Mouse (Mus musculus) kidney, embryonic 14.5 days (tissue): ENCODE results near the gene Ampd3. TPM values are rescaled to one million over a fixed set of nuclear protein-coding genes. Genes with fewer than 3 reads are reported as not detected.

Source experiments
- ATAC-seq: fragments of 200-750 bp; cut with Nextera tagmentation; 2 replicates; pipeline ENCODE4 v1.8.0; 2017; ENCODE audit warnings: moderate number of reproducible peaks, mild to moderate bottlenecking, moderate TSS enrichment, moderate library complexity; ENCODE audit not compliant: low FRiP score, low TSS enrichment
- H3K27ac ChIP-seq: fragments of 300-500 bp; sonication (generic); 2 replicates; pipeline ENCODE4 v1.5.1; 2014; ENCODE audit warnings: low read depth, mild to moderate bottlenecking, low read length, moderate library complexity, mixed read lengths
- H3K27me3 ChIP-seq: fragments of 300-500 bp; sonication (generic); 2 replicates; pipeline ENCODE4 v1.6.1; 2014; ENCODE audit warnings: mild to moderate bottlenecking, low read length; ENCODE audit not compliant: control insufficient read depth, insufficient read depth
- H3K36me3 ChIP-seq: fragments of 300-500 bp; sonication (generic); 2 replicates; pipeline ENCODE4 v1.6.1; 2014; ENCODE audit warnings: low read length, mixed read lengths; ENCODE audit not compliant: control insufficient read depth, insufficient read depth
- H3K4me1 ChIP-seq: fragments of 300-500 bp; sonication (generic); 2 replicates; pipeline ENCODE4 v1.6.1; 2014; ENCODE audit warnings: low read length, mixed read lengths; ENCODE audit not compliant: control insufficient read depth, insufficient read depth
- H3K4me2 ChIP-seq: fragments of 300-500 bp; sonication (generic); replicated peaks from 2 replicates; pipeline ENCODE4 v1.6.1; 2014; ENCODE audit warnings: low read depth, mild to moderate bottlenecking, low read length
- H3K4me3 ChIP-seq: fragments of 300-500 bp; sonication (generic); 2 replicates; pipeline ENCODE4 v1.5.1; 2014; ENCODE audit warnings: mild to moderate bottlenecking, low read length
- H3K9ac ChIP-seq: fragments of 300-500 bp; sonication (generic); 2 replicates; pipeline ENCODE4 v1.6.1; 2014; ENCODE audit warnings: low read depth, mild to moderate bottlenecking, low read length, moderate library complexity
- H3K9me3 ChIP-seq: fragments of 300-500 bp; sonication (generic); 2 replicates; pipeline ENCODE4 v1.6.1; 2016; ENCODE audit warnings: low read length; ENCODE audit not compliant: control insufficient read depth
- WGBS: fragments of 180-500 bp; shearing (Covaris S2); extraction: QIAGEN DNeasy Blood & Tissue Kit; methylation state at CpG from one replicate; pipeline ENCODE4 v1.1.7; 2014; 5-methylcytosine and 5-hydroxymethylcytosine counted together
- polyA plus RNA-seq: library from polyadenylated mRNA; unstranded; fragments of >200 nt; fragmentation: Nextera tagmentation; extraction: Ambion mirVana; gene quantifications from 2 replicates; pipeline ENCODE4 v1.2.1, GENCODE M21; 2014

Ampd3 gene
- polyA plus RNA-seq, 1 experiment from 2014 or later, result 4.5 TPM

DNA sequence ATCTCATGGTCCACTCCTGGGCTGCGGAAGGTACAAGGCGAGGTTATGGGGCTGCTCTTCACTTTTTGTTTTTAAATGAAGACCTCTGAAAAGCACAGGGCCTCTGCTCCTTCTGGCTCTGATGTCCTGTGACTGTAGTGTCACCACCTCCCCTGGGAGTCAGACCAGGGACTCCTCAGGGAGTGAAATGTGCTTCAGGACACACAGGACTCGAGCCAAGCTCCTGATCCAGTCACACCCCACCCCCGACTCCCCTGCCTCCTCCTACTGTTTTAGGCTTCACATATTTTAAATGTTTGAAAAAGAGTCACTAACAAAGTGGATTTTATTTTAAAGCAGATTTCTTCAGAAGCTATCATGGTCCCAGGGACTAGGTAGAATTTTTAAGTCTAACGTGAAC, 43.5 kb downstream of the Ampd3 start:
- 85% methylated on average over 5 of the region's 5 CpGs for WGBS
- Histone ChIP-seq H3K9ac (no peak overlapping the region), H3K4me3 (no peak overlapping the region), H3K4me1 (no peaks in the 10 kb centered on the region), H3K9me3 (no peaks in the 10 kb centered on the region), H3K27me3 (no peaks in the 10 kb centered on the region), H3K4me2 (no peak overlapping the region), H3K27ac (no peak overlapping the region), H3K36me3 (peaks cover 15% of the 10 kb centered on the region; the same call in 1 of the 2 replicates)
- no peak for ATAC-seq

GRCm38 (mm10) chr7:110813983-110814382, 46.0 kb downstream of the Ampd3 start:
- no peak overlapping the region for H3K9ac ChIP-seq
- H3K4me2 ChIP-seq, result no peak overlapping the region
- peaks cover 15% of the 10 kb centered on the region; the same call in 1 of the 2 replicates for H3K36me3 ChIP-seq
- H3K4me1 ChIP-seq, result no peaks in the 10 kb centered on the region
- no peak for ATAC-seq
- no peaks in the 10 kb centered on the region for H3K27me3 ChIP-seq
- no peaks in the 10 kb centered on the region for H3K9me3 ChIP-seq
- 95% methylated on average over 1 of the region's 1 CpGs for whole genome bisulfite sequencing
- no peak overlapping the region for H3K4me3 ChIP-seq
- no peak overlapping the region for H3K27ac ChIP-seq

DNA sequence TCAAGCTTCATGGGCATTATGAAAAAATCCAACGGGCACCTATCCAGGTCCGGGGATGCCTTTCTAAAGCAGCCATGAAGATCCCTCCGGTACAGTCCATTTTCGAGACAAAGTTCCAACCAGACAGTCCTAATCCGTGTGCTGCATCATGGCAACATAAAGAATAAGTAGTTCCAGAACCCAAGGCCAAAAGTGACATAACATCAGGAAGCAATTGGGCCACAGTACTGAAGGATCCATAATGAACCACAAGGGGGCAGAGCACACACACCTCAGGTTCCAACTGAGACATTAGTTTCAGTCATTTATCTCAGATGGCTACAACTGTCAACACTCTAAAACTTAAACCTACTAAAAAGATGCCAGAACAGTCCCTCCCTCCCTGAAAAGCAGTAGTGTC, 48.0 kb downstream of the Ampd3 start:
- peak; percentile 68; the same call in 1 of the 2 replicates for ATAC-seq
- H3K4me1 ChIP-seq, result peaks cover 3% of the 10 kb centered on the region; the same call in 1 of the 2 replicates
- H3K9me3 ChIP-seq, result no peaks in the 10 kb centered on the region
- 74% methylated on average over 5 of the region's 5 CpGs for WGBS
- H3K4me2 ChIP-seq, result no peak overlapping the region
- no peak overlapping the region for H3K9ac ChIP-seq
- H3K27ac ChIP-seq, result no peak overlapping the region
- H3K4me3 ChIP-seq, result no peak overlapping the region
- H3K27me3 ChIP-seq, result no peaks in the 10 kb centered on the region
- peaks cover 15% of the 10 kb centered on the region; the same call in 1 of the 2 replicates for H3K36me3 ChIP-seq

DNA sequence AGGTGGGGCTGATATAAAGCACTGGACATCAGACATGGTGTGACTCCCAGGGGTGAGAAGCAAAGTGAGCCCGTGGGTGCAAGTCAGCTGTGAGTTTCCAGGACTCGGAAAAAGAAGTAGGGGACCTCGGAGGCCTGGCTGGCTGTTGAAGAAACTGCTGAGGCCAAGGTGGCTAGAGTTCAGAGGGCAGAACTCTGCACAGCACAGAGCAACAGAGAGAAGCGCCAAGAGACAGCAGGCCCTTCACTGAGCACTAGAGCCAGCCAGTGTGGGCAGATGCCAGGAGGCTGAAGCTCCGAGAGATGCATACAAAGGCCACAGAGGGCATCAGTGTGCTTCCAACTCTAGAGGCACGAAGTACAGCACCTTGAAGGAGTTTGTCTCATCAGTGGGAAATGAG, 50.2 kb downstream of the Ampd3 start:
- no peak for ATAC-seq
- Histone ChIP-seq H3K9me3 (no peaks in the 10 kb centered on the region), H3K9ac (no peak overlapping the region), H3K27me3 (no peaks in the 10 kb centered on the region), H3K36me3 (peaks cover 6% of the 10 kb centered on the region; the same call in 1 of the 2 replicates), H3K27ac (no peak overlapping the region), H3K4me2 (no peak overlapping the region), H3K4me1 (peaks cover 6% of the 10 kb centered on the region; the same call in 1 of the 2 replicates), H3K4me3 (no peak overlapping the region)
- WGBS, result 71% methylated on average over 6 of the region's 6 CpGs

GRCm38 (mm10) chr7:110818787-110819350, 50.9 kb downstream of the Ampd3 start:
- Histone ChIP-seq H3K27me3 (no peaks in the 10 kb centered on the region), H3K4me3 (no peak overlapping the region), H3K27ac (no peak overlapping the region), H3K9me3 (no peaks in the 10 kb centered on the region), H3K36me3 (peaks cover 7% of the 10 kb centered on the region; the same call in 1 of the 2 replicates), H3K9ac (no peak overlapping the region), H3K4me1 (peaks cover 11% of the 10 kb centered on the region; the same call in 1 of the 2 replicates), H3K4me2 (no peak overlapping the region)
- 82% methylated on average over 11 of the region's 11 CpGs for WGBS
- no peak for ATAC-seq

DNA sequence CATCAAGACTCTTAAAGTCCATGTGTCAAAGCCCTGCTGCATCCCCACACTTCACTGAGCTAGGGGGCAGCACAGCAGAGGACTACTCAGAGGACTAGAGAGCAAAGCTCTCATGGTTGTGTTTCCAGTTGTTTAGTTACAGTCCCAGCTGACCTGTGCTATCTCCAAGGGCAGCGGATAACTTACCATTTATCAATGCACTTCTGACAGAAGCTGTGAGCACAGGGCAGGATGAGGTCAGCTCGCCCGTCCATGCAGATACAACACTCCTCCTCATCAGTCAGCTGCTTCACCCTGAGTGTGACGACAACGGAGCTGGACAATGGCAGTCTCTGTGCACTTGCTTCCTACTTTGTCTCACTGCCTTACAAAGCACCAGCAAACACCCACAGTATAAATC, 53.1 kb downstream of the Ampd3 start:
- Histone ChIP-seq H3K9me3 (no peaks in the 10 kb centered on the region), H3K4me1 (peaks cover 11% of the 10 kb centered on the region; the same call in 1 of the 2 replicates), H3K9ac (no peak overlapping the region), H3K27ac (peak overlapping the region; percentile 20; the same call in 1 of the 2 replicates), H3K27me3 (no peaks in the 10 kb centered on the region), H3K36me3 (peaks cover 19% of the 10 kb centered on the region; the same call in 1 of the 2 replicates), H3K4me2 (no peak overlapping the region), H3K4me3 (no peak overlapping the region)
- 13% methylated on average over 5 of the region's 5 CpGs for WGBS
- peak; percentile 70; the same call in 1 of the 2 replicates for ATAC-seq

- no peak overlapping the region for H3K4me3 ChIP-seq
- peak; percentile 60 for ATAC-seq
- no peaks in the 10 kb centered on the region for H3K27me3 ChIP-seq
- peaks cover 20% of the 10 kb centered on the region; the same call in 1 of the 2 replicates for H3K36me3 ChIP-seq
- H3K4me1 ChIP-seq, result peaks cover 11% of the 10 kb centered on the region; the same call in 1 of the 2 replicates
- WGBS, result 47% methylated on average over 3 of the region's 3 CpGs
- H3K9me3 ChIP-seq, result no peaks in the 10 kb centered on the region
- no peak overlapping the region for H3K4me2 ChIP-seq
- H3K27ac ChIP-seq, result peak overlapping the region; percentile 20; the same call in 1 of the 2 replicates
- H3K9ac ChIP-seq, result no peak overlapping the region
These were observed 53.6 kb downstream of the Ampd3 start for GRCm38 (mm10) chr7:110821653-110822052.

- H3K27me3 ChIP-seq, result no peaks in the 10 kb centered on the region
- ATAC-seq, result no peak
- H3K4me1 ChIP-seq, result peaks cover 11% of the 10 kb centered on the region; the same call in 1 of the 2 replicates
- no peak overlapping the region for H3K4me3 ChIP-seq
- H3K27ac ChIP-seq, result no peak overlapping the region
- H3K4me2 ChIP-seq, result no peak overlapping the region
- H3K9ac ChIP-seq, result no peak overlapping the region
- peaks cover 24% of the 10 kb centered on the region; the same call in 1 of the 2 replicates for H3K36me3 ChIP-seq
- 39% methylated on average over 4 of the region's 4 CpGs for WGBS
- H3K9me3 ChIP-seq, result no peaks in the 10 kb centered on the region
These were observed 54.0 kb downstream of the Ampd3 start for GRCm38 (mm10) chr7:110822055-110822454.

DNA sequence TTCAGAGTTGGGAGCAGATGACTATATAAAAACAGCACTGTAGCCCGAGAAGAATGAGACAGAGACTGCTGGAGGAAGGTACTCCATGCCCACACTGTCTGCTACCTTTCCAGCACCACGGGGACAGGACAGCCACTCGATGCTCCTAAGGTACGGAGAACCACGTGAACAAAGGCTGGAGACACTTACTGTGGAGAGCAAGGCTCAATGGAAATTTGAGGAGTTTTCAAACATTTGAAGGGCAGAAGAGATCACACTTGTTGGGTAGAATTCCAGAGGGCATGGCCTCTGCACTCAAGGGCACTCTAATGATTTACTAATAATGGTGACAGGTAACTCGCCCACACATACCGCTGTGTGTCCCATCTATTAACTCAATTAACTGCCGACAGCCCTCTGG, 55.1 kb downstream of the Ampd3 start:
- no peak overlapping the region for H3K27ac ChIP-seq
- 31% methylated on average over 8 of the region's 8 CpGs for WGBS
- no peak for ATAC-seq
- H3K27me3 ChIP-seq, result no peaks in the 10 kb centered on the region
- peaks cover 11% of the 10 kb centered on the region; the same call in 1 of the 2 replicates for H3K4me1 ChIP-seq
- no peaks in the 10 kb centered on the region for H3K9me3 ChIP-seq
- H3K36me3 ChIP-seq, result peaks cover 24% of the 10 kb centered on the region; the same call in 1 of the 2 replicates
- H3K9ac ChIP-seq, result no peak overlapping the region
- H3K4me2 ChIP-seq, result no peak overlapping the region
- H3K4me3 ChIP-seq, result no peak overlapping the region
